Mouse (Mus musculus): ENCODE results near the gene Cpt2. TPM values are rescaled to one million over a fixed set of nuclear protein-coding genes. Genes with fewer than 3 reads are reported as not detected.

Gene Cpt2
- polyA plus RNA-seq, 1 experiment from 2014 or later, result 40.6 TPM

DNA sequence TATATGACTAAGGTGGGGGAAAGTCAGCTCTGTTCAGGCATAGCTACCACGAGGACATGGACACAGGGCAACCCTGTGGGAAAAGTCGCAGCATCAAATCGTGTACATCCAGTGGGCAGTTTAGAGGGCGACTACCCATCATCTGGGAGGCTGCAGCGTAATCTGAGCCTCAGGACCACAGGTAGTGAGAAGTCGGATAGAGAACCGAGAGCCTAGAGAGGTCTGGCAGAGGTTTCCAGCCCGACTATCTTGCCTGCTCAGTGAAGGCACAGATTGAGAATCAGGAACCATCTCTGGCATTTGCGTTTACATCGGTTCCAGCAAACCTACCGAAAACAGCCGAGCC is 34.1 kb downstream of the Cpt2 start:
- no peaks in the 10 kb centered on the region; the same call in none of the 2 replicates for H3K36me3 ChIP-seq (replicated peaks; ENCODE audit: control insufficient read depth, insufficient read depth, low read depth, low read length)
- H3K9me3 ChIP-seq (replicated peaks; ENCODE audit: control insufficient read depth, low read length), result no peaks in the 10 kb centered on the region
- H3K4me1 ChIP-seq (ENCODE audit: control insufficient read depth, insufficient read depth, low read length), result no peaks in the 10 kb centered on the region
- no peak overlapping the region for H3K27ac ChIP-seq (replicated peaks; ENCODE audit: low read depth, low read length)
- peak overlapping the region; percentile 66 for H3K9ac ChIP-seq (replicated peaks; ENCODE audit: low read length)
- peak overlapping the region; percentile 61 for H3K4me2 ChIP-seq (ENCODE audit: low read depth, low read length)
- H3K4me3 ChIP-seq (ENCODE audit: low read depth, low read length), result peak overlapping the region; percentile 60
- WGBS, result 1% methylated on average over 12 of the region's 12 CpGs
- H3K27me3 ChIP-seq (ENCODE audit: control insufficient read depth, insufficient read depth, low read length), result no peaks in the 10 kb centered on the region
- no peak for DNase-seq (ENCODE audit: low spot score)
- ATAC-seq (replicated peaks; ENCODE audit: insufficient number of reproducible peaks, low FRiP score, low TSS enrichment, low read depth), result peak; percentile 29

DNA sequence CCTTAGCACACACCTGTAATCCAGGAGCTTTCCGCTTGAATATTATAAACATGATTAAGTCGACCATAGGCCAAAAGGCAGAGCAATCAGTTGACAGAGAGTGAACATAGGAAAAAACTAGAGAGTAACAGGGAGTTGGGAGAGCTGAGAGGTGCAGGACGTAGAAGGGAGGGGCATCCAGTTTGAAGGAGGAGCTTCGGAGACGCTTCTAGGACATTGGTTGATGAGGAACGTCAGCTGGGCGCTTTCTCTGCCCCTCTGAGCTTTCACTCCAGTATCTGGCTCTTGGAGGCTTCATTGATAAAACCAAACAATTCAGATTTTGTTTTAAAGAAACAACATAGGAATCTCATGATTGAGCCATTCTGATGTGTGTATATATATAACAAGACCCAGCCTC is 37.0 kb downstream of the Cpt2 start:
- 83% methylated on average over 7 of the region's 7 CpGs for WGBS

DNA sequence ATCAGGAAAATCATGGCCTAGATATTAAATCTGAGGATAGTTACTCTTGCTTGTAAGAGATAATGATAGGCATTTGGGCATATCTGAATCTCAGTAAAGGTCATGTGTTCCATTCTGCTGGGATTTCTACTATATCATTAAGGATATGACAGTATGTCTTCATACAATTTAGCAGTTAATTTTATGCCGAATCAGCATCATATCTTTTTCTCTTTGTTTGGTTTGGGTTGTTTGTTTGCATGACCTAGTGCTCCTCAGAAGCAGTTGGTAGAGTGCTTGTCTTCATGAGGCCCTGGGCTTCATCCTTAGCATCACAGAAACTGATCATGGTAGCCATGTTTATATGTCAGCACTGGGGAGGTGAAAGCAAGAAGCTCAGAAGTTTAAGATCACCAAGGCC is 41.8 kb downstream of the Cpt2 start:
- no peak overlapping the region for H3K4me3 ChIP-seq (ENCODE audit: low read depth, low read length)
- 97% methylated on average over 1 of the region's 1 CpGs for WGBS
- no peak overlapping the region for H3K27ac ChIP-seq (replicated peaks; ENCODE audit: low read depth, low read length)
- DNase-seq (ENCODE audit: low spot score) (no peak), ATAC-seq (replicated peaks; ENCODE audit: insufficient number of reproducible peaks, low FRiP score, low TSS enrichment, low read depth) (no peak)
- H3K4me2 ChIP-seq (ENCODE audit: low read depth, low read length), result no peak overlapping the region
- no peaks in the 10 kb centered on the region for H3K4me1 ChIP-seq (ENCODE audit: control insufficient read depth, insufficient read depth, low read length)
- H3K27me3 ChIP-seq (ENCODE audit: control insufficient read depth, insufficient read depth, low read length), result no peaks in the 10 kb centered on the region
- no peaks in the 10 kb centered on the region for H3K9me3 ChIP-seq (replicated peaks; ENCODE audit: control insufficient read depth, low read length)
- H3K9ac ChIP-seq (replicated peaks; ENCODE audit: low read length), result no peak overlapping the region
- H3K36me3 ChIP-seq (replicated peaks; ENCODE audit: control insufficient read depth, insufficient read depth, low read depth, low read length), result no peaks in the 10 kb centered on the region; the same call in none of the 2 replicates

More for the DNA sequence above, 37.0 kb downstream of the Cpt2 start:
- no peak overlapping the region for H3K4me2 ChIP-seq (ENCODE audit: low read depth, low read length)
- no peaks in the 10 kb centered on the region for H3K4me1 ChIP-seq (ENCODE audit: control insufficient read depth, insufficient read depth, low read length)
- no peaks in the 10 kb centered on the region for H3K9me3 ChIP-seq (replicated peaks; ENCODE audit: control insufficient read depth, low read length)
- no peak for ATAC-seq (replicated peaks; ENCODE audit: insufficient number of reproducible peaks, low FRiP score, low TSS enrichment, low read depth)
- no peaks in the 10 kb centered on the region for H3K27me3 ChIP-seq (ENCODE audit: control insufficient read depth, insufficient read depth, low read length)
- no peaks in the 10 kb centered on the region; the same call in none of the 2 replicates for H3K36me3 ChIP-seq (replicated peaks; ENCODE audit: control insufficient read depth, insufficient read depth, low read depth, low read length)
- H3K9ac ChIP-seq (replicated peaks; ENCODE audit: low read length), result no peak overlapping the region
- no peak overlapping the region for H3K4me3 ChIP-seq (ENCODE audit: low read depth, low read length)
- DNase-seq (ENCODE audit: low spot score), result no peak
- no peak overlapping the region for H3K27ac ChIP-seq (replicated peaks; ENCODE audit: low read depth, low read length)

DNA sequence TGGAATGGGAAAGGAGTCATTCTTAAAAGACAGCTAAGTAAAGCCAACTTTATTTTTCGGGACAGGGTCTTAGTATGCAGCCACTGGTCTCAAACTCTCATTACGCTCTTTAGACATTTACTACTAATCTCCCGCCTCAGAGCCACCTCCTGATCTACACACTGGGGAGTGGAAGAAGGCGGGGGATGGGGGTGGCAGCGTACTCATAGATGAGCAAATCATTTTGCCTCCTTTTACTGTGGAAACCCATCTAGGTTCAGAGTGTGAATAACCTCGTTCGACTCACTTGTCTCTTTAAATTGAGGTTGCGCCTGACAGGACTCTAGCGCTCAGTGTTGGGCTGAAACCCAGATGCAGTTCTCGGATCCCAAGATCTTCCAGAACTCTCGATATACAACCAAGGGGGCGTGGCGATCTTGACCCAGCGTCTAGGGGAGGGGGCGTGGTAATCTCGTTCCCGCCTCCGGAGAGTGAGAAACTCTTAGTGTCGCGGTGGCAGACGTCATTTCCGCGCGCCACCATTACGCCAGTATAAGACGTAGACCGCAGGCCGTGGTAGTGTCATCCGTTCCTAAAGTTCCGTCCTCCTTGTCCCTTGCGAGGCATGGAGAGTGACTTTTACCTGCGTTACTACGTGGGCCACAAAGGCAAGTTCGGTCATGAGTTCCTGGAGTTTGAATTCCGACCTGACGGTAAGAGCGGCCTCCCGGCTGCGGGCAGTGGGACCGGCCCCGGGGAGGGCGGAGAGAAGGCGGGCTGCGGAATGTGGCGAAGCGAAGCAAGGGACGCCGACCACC is 44.0 kb downstream of the Cpt2 start, which contains the start of gene Magoh:
Magoh (plus strand) TSS at position 502 of the 797 bp plus-strand sequence.
- Histone ChIP-seq H3K9ac (replicated peaks; ENCODE audit: low read length) (peak within 1 kb of the TSS; percentile 77), H3K9me3 (replicated peaks; ENCODE audit: control insufficient read depth, low read length) (no peaks in the 10 kb centered on the region), H3K4me3 (ENCODE audit: low read depth, low read length) (peak within 1 kb of the TSS; percentile 71), H3K27me3 (ENCODE audit: control insufficient read depth, insufficient read depth, low read length) (no peaks in the 10 kb centered on the region), H3K36me3 (replicated peaks; ENCODE audit: control insufficient read depth, insufficient read depth, low read depth, low read length) (no peaks in the 10 kb centered on the region; the same call in none of the 2 replicates), H3K4me1 (ENCODE audit: control insufficient read depth, insufficient read depth, low read length) (no peaks in the 10 kb centered on the region), H3K27ac (replicated peaks; ENCODE audit: low read depth, low read length) (no peak within 1 kb of the TSS), H3K4me2 (ENCODE audit: low read depth, low read length) (peak within 1 kb of the TSS; percentile 61)
- ATAC-seq (replicated peaks; ENCODE audit: insufficient number of reproducible peaks, low FRiP score, low TSS enrichment, low read depth) (peak; percentile 92), DNase-seq (ENCODE audit: low spot score) (peak; percentile 100)
- 3% methylated on average over 48 of the region's 48 CpGs for WGBS

DNA sequence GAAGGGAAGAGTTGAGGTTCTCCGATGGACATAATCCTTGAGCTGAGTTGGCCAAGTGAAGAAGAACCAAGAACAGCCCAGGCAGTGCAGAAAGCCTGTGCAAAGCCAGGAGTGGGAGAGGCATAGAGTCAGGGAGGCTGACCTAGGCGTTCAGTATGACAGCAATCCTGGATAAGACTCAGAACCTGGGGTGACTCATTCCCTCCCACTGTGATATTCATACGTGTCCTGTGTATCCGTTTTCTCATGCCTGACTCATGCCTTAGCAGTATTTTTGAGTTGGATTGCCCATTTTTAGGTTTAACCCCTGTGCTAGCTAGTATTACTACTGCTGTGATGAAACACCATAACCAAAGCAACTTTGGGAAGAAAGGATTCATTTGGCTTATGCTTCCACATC is 58.5 kb downstream of the Cpt2 start:
- H3K9me3 ChIP-seq (replicated peaks; ENCODE audit: control insufficient read depth, low read length), result no peaks in the 10 kb centered on the region
- H3K4me3 ChIP-seq (ENCODE audit: low read depth, low read length), result no peak overlapping the region
- no peaks in the 10 kb centered on the region for H3K27me3 ChIP-seq (ENCODE audit: control insufficient read depth, insufficient read depth, low read length)
- H3K9ac ChIP-seq (replicated peaks; ENCODE audit: low read length), result no peak overlapping the region
- no peak overlapping the region for H3K27ac ChIP-seq (replicated peaks; ENCODE audit: low read depth, low read length)
- no peaks in the 10 kb centered on the region for H3K36me3 ChIP-seq (replicated peaks; ENCODE audit: control insufficient read depth, insufficient read depth, low read depth, low read length)
- no peak for ATAC-seq (replicated peaks; ENCODE audit: insufficient number of reproducible peaks, low FRiP score, low TSS enrichment, low read depth)
- 86% methylated on average over 4 of the region's 4 CpGs for WGBS
- no peak overlapping the region for H3K4me2 ChIP-seq (ENCODE audit: low read depth, low read length)
- H3K4me1 ChIP-seq (ENCODE audit: control insufficient read depth, insufficient read depth, low read length), result no peaks in the 10 kb centered on the region
- no peak for DNase-seq (ENCODE audit: low spot score)

DNA sequence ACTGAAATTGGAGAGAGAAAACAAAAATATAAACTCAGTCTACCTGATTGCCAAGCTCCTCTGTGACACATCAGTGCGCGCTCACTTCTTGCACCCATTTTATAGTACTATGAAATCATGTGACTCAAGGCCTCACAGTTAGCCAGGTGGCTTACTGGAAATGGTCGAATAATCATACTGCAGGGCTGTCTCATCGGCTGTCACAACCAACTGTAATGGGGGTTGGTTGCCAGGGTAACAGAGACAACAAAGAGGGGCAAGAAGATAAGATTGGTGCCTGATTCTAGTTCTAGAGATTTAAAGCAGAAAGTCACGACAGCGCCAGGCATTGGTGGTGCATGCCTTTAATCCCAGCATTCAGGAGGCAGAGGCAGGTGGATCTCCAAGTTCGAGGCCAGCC is 64.4 kb downstream of the Cpt2 start:
- DNase-seq (ENCODE audit: low spot score) (no peak), ATAC-seq (replicated peaks; ENCODE audit: insufficient number of reproducible peaks, low FRiP score, low TSS enrichment, low read depth) (no peak)
- 93% methylated on average over 7 of the region's 7 CpGs for WGBS
- H3K4me3 ChIP-seq (ENCODE audit: low read depth, low read length), result no peak overlapping the region
- H3K9me3 ChIP-seq (replicated peaks; ENCODE audit: control insufficient read depth, low read length), result no peaks in the 10 kb centered on the region
- H3K27me3 ChIP-seq (ENCODE audit: control insufficient read depth, insufficient read depth, low read length), result no peaks in the 10 kb centered on the region
- no peaks in the 10 kb centered on the region for H3K36me3 ChIP-seq (replicated peaks; ENCODE audit: control insufficient read depth, insufficient read depth, low read depth, low read length)
- no peak overlapping the region for H3K27ac ChIP-seq (replicated peaks; ENCODE audit: low read depth, low read length)
- H3K4me1 ChIP-seq (ENCODE audit: control insufficient read depth, insufficient read depth, low read length), result no peaks in the 10 kb centered on the region
- H3K4me2 ChIP-seq (ENCODE audit: low read depth, low read length), result no peak overlapping the region
- no peak overlapping the region for H3K9ac ChIP-seq (replicated peaks; ENCODE audit: low read length)

DNA sequence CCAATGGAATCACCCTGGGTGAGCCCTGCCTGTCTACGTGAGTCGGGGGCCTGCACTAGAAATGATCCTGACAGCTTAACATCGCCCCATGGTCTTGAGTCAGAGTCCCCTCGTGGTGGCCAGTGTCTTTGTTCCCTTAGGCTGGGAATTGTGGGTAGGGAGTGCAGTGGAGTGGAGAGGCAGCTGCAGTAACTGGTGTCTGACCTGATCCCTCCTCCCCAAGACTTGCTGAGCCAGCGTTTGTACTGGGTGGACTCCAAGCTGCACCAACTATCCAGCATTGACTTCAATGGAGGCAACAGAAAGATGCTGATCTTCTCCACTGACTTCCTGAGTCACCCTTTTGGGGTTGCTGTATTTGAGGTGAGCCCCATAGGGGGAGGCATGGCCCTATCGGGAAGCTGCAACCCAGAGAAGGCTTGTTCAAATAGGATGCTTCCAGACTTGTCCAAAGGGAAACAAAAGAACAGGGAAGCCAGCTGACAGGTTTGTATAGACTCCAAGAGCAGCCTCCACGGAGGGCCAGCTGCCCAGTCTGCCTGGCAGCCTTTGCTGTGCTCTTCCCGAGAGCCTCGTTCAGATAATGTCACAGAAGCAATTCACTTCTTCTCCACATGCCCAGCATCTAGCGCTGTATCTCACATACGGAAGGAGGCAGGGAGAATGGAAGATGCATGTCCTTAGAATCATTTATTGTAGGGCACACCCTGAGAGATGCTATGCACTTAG is 66.3 kb downstream of the Cpt2 start:
- no peak for DNase-seq (ENCODE audit: low spot score)
- Histone ChIP-seq H3K36me3 (replicated peaks; ENCODE audit: control insufficient read depth, insufficient read depth, low read depth, low read length) (no peaks in the 10 kb centered on the region), H3K4me2 (ENCODE audit: low read depth, low read length) (no peak overlapping the region), H3K4me1 (ENCODE audit: control insufficient read depth, insufficient read depth, low read length) (no peaks in the 10 kb centered on the region), H3K27me3 (ENCODE audit: control insufficient read depth, insufficient read depth, low read length) (no peaks in the 10 kb centered on the region), H3K9me3 (replicated peaks; ENCODE audit: control insufficient read depth, low read length) (no peaks in the 10 kb centered on the region), H3K4me3 (ENCODE audit: low read depth, low read length) (no peak overlapping the region), H3K9ac (replicated peaks; ENCODE audit: low read length) (no peak overlapping the region), H3K27ac (replicated peaks; ENCODE audit: low read depth, low read length) (no peak overlapping the region)
- no peak for ATAC-seq (replicated peaks; ENCODE audit: insufficient number of reproducible peaks, low FRiP score, low TSS enrichment, low read depth)
- 76% methylated on average over 11 of the region's 11 CpGs for WGBS

Measured in embryonic facial prominence, embryonic 11.5 days (tissue).